Mouse (Mus musculus) small intestine, adult 2 months (tissue): ENCODE data around the gene Tigit.

Experiments
- CTCF ChIP-seq: fragments of 200-500 bp; IDR thresholded peaks from 2 replicates; pipeline ENCODE4 v1.5.1; 2012; ENCODE audit warnings: low read depth, mild to moderate bottlenecking, control low read depth, inconsistent platforms, low read length, moderate library complexity, mixed read lengths; ENCODE audit not compliant: insufficient replicate concordance, insufficient read length; ENCODE audit errors: extremely low read depth
- POLR2A ChIP-seq: fragments of 200-500 bp; IDR thresholded peaks from 2 replicates; pipeline ENCODE4 v1.6.1; 2012; ENCODE audit warnings: low read depth, mild to moderate bottlenecking, control low read depth, inconsistent platforms, low read length, moderate library complexity

DNA sequence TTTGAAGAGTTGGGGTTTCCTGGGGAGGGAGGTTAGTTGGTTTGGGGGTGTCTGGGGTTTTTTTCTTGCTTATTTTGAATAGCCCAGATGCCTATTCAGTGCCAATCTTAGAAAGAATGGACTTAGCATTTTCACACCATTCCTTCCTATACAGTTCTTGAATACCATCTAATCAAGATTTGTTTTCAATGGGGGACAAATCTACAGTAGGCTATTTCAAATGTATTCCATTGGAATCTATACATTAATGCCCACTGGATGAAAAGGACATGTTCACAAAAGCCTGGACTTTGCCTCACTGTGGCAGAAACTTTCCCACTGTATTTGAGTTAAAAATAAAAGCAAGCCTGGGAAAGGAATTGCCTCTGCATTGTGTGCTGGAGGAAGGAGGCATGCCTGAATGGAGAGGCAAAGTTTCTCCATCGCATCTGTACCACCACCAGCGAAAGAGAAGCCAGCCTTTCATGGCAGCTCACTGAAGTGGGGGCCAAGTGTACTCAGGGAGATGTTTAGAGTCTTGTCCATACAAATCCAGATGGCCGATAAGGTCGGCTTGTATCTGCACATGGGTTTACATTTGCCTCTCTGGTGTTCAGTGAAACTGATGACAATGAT, 59.4 kb downstream of the Tigit start:
- TF ChIP-seq POLR2A = no peak
- TF ChIP-seq CTCF = no peak
